Mouse (Mus musculus) heart, embryonic 16.5 days (tissue): ENCODE data around the gene Tmem170b. TPM values are rescaled to one million over a fixed set of nuclear protein-coding genes. Genes with fewer than 3 reads are reported as not detected.

ENCODE experiments used
- ATAC-seq: fragments of 200-750 bp; cut with Nextera tagmentation; replicated peaks from 2 replicates; pipeline ENCODE4 v1.8.0; 2017; ENCODE audit warnings: moderate number of reproducible peaks; ENCODE audit not compliant: insufficient read depth, low FRiP score; ENCODE audit errors: extremely low read depth
- H3K27ac ChIP-seq: fragments of 300-500 bp; sonication (generic); 2 replicates; pipeline ENCODE4 v1.5.1; 2014; ENCODE audit warnings: mild to moderate bottlenecking, low read length, control low read depth, moderate library complexity
- H3K27me3 ChIP-seq: fragments of 300-500 bp; sonication (generic); 2 replicates; pipeline ENCODE4 v1.6.1; 2014; ENCODE audit warnings: low read length, mixed read lengths; ENCODE audit not compliant: control insufficient read depth, insufficient read depth
- H3K36me3 ChIP-seq: fragments of 300-500 bp; sonication (generic); 2 replicates; pipeline ENCODE4 v1.6.1; 2014; ENCODE audit not compliant: control insufficient read depth, insufficient read depth
- H3K4me1 ChIP-seq: fragments of 300-500 bp; sonication (generic); 2 replicates; pipeline ENCODE4 v1.6.1; 2014; ENCODE audit warnings: low read length, mixed read lengths; ENCODE audit not compliant: control insufficient read depth, insufficient read depth
- H3K4me2 ChIP-seq: fragments of 300-500 bp; sonication (generic); 2 replicates; pipeline ENCODE4 v1.6.1; 2014; ENCODE audit warnings: low read depth, mild to moderate bottlenecking, control low read depth, low read length
- H3K4me3 ChIP-seq: fragments of 300-500 bp; sonication (generic); 2 replicates; pipeline ENCODE4 v1.5.1; 2014; ENCODE audit warnings: mild to moderate bottlenecking, control low read depth, low read length
- H3K9ac ChIP-seq: fragments of 300-500 bp; sonication (generic); 2 replicates; pipeline ENCODE4 v1.6.1; 2014; ENCODE audit warnings: low read length, control low read depth
- H3K9me3 ChIP-seq: fragments of 300-500 bp; sonication (generic); replicated peaks from 2 replicates; pipeline ENCODE4 v1.6.1; 2016; ENCODE audit warnings: low read length; ENCODE audit not compliant: control insufficient read depth
- WGBS: fragments of 180-500 bp; shearing (Covaris S2); extraction: QIAGEN DNeasy Blood & Tissue Kit; methylation state at CpG from one replicate; pipeline ENCODE4 v1.1.7; 2014; 5-methylcytosine and 5-hydroxymethylcytosine counted together
- polyA plus RNA-seq: library from polyadenylated mRNA; unstranded; fragments of >200 nt; fragmentation: Nextera tagmentation; extraction: Ambion mirVana; gene quantifications from 2 replicates; pipeline ENCODE4 v1.2.1, GENCODE M21; 2015

Tmem170b gene
- polyA plus RNA-seq, 1 experiment from 2014 or later, result 12.1 TPM

- 65% methylated on average over 12 of the region's 12 CpGs for WGBS
- Histone ChIP-seq H3K27ac (no peak overlapping the region), H3K4me1 (no peaks in the 10 kb centered on the region; the same call in 1 of the 2 replicates), H3K4me3 (no peak overlapping the region), H3K27me3 (no peaks in the 10 kb centered on the region), H3K9me3 (no peaks in the 10 kb centered on the region), H3K9ac (no peak overlapping the region), H3K4me2 (no peak overlapping the region), H3K36me3 (no peaks in the 10 kb centered on the region)
- no peak for ATAC-seq
These were observed 76.8 kb downstream of the Tmem170b start for GRCm38 (mm10) chr13:41682341-41683119.

- Histone ChIP-seq H3K4me3 (no peak overlapping the region), H3K27ac (no peak overlapping the region), H3K9me3 (no peaks in the 10 kb centered on the region), H3K36me3 (no peaks in the 10 kb centered on the region), H3K4me2 (no peak overlapping the region), H3K4me1 (no peaks in the 10 kb centered on the region; the same call in 1 of the 2 replicates), H3K27me3 (no peaks in the 10 kb centered on the region), H3K9ac (no peak overlapping the region)
- no peak for ATAC-seq
- 79% methylated on average over 11 of the region's 11 CpGs for WGBS
These were observed 77.8 kb downstream of the Tmem170b start for GRCm38 (mm10) chr13:41683356-41684012.

GRCm38 (mm10) chr13:41685499-41685898 is 79.8 kb downstream of the Tmem170b start:
- Histone ChIP-seq H3K27me3 (no peaks in the 10 kb centered on the region), H3K4me2 (no peak overlapping the region), H3K27ac (no peak overlapping the region), H3K36me3 (no peaks in the 10 kb centered on the region), H3K4me1 (peaks cover 3% of the 10 kb centered on the region), H3K4me3 (no peak overlapping the region), H3K9ac (no peak overlapping the region), H3K9me3 (no peaks in the 10 kb centered on the region)
- 63% methylated on average over 11 of the region's 11 CpGs for WGBS
- no peak for ATAC-seq

- no peak for ATAC-seq
These were observed 83.3 kb downstream of the Tmem170b start for GRCm38 (mm10) chr13:41689055-41689454.

GRCm38 (mm10) chr13:41689598-41690045 is 83.9 kb downstream of the Tmem170b start:
- H3K4me1 ChIP-seq, result peaks cover 3% of the 10 kb centered on the region
- peak; percentile 55; the same call in 1 of the 2 replicates for ATAC-seq
- H3K9me3 ChIP-seq, result no peaks in the 10 kb centered on the region
- H3K27ac ChIP-seq, result peak overlapping the region; percentile 48
- WGBS, result 56% methylated on average over 5 of the region's 5 CpGs
- H3K4me3 ChIP-seq, result no peak overlapping the region
- no peaks in the 10 kb centered on the region for H3K36me3 ChIP-seq
- H3K27me3 ChIP-seq, result no peaks in the 10 kb centered on the region
- H3K9ac ChIP-seq, result no peak overlapping the region
- no peak overlapping the region for H3K4me2 ChIP-seq

More at GRCm38 (mm10) chr13:41689055-41689454, 83.3 kb downstream of the Tmem170b start:
- H3K4me3 ChIP-seq, result no peak overlapping the region
- no peaks in the 10 kb centered on the region for H3K9me3 ChIP-seq
- no peak overlapping the region for H3K9ac ChIP-seq
- WGBS, result 69% methylated on average over 6 of the region's 6 CpGs
- no peak overlapping the region for H3K4me2 ChIP-seq
- H3K27ac ChIP-seq, result peak overlapping the region; percentile 48
- H3K36me3 ChIP-seq, result no peaks in the 10 kb centered on the region
- no peaks in the 10 kb centered on the region for H3K27me3 ChIP-seq
- H3K4me1 ChIP-seq, result peaks cover 3% of the 10 kb centered on the region

Other genes with a start within 250 kb of the Tmem170b start
- 19.5 and 22.7 TPM in 2 replicates for gene Nedd9, start 118.5 kb upstream of the Tmem170b start, polyA plus RNA-seq
- gene Adtrp, start 241.8 kb downstream of the Tmem170b start, polyA plus RNA-seq, result 0.22 TPM in 1 of 2 replicates, not detected in the other